Mouse (Mus musculus) MEL-GATA-1-ER (cell line): ENCODE results near the gene Olfr214.
A peak's percentile ranks its signal among the peaks of the same experiment; 100 is the strongest.
"Not testable (repeated sequence)": the region's sequence is repeated elsewhere in the genome, so short reads cannot be mapped to it uniquely, and the experiment has no call there.

ENCODE experiments used
- DNase-seq: peaks from one replicate; pipeline ENCODE4 v3.0.0-alpha.2; 2012; ENCODE audit warnings: low read depth; ENCODE audit errors: extremely low read depth

Olfr214 gene

DNA sequence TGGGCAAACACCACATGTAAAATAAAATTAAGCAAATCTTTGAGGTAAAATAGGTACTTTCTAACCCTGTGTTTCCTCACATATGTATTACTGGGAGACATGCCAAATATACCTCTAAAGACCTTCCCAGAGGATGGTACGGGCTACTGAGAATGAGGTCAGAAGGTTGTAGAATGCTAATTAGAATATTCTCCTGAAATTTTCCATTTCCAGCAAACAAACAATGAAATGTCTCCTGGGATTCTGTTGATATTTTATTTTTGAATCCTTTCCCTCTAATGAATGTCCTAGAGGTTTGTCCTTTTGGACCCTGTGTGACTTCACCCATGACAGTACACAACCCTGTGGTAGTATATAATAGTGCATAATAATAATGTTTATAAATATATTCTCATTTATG, at the start of gene Olfr214:
TSS of gene Olfr214 (plus strand) at position 301 of the 400 bp plus-strand sequence.
- no peak for DNase-seq

DNA sequence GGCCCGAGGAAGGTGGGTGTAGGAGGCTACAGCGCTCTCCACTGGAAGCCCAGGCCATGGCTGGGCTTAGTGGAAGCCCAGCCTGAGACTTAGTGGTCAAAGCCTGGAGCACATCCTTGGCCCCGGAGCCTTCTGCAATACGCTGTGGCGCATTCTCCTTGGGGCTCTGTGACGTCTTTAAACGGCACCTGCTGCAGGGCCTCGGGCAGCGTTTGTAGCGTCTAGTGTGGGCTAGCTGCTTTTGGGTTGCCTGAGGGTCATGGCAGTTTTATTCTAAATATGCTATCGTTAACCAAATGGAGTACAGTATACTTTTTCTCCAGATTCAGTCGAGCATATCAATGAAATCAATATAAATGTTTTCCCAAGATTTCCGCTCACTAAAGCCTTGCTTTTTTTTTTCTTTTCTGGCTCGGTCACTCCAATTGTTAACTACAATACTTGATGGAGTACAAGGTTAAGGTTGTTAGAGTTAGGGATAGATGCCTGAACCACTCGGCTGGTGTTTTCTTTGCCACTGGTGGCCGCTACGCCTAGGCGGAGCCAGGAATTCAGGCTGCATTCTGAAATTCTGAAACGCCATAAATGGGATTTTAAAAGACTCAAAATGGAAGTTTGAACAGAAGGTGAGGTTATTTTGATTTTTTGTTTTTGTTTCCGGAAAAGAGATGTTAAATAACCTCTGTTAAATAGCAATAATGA, 47.6 kb upstream of the Olfr214 start, which contains the start of gene Olfr212:
TSS of gene Olfr212 (plus strand) at position 215 of the 702 bp plus-strand sequence.
- DNase-seq = not testable (repeated sequence)

DNA sequence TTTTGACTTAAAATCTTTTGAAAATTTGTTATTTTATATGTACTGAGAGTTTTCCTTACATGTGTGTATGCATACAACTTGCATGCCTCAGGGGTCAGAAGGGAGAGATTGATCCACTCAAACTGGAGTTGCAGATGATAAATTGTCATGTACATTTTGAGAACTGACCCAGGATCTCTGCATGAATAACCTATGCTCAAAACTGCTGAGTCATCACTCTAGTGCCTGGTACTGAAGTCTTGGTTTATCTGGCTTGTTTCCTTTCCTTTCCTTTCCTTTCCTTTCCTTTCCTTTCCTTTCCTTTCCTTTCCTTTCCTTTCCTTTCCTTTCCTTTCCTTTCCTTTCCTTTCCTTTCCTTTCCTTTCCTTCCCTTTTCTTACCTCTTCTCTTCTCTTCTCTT, 39.2 kb upstream of the Olfr214 start:
- no peak for DNase-seq

DNA sequence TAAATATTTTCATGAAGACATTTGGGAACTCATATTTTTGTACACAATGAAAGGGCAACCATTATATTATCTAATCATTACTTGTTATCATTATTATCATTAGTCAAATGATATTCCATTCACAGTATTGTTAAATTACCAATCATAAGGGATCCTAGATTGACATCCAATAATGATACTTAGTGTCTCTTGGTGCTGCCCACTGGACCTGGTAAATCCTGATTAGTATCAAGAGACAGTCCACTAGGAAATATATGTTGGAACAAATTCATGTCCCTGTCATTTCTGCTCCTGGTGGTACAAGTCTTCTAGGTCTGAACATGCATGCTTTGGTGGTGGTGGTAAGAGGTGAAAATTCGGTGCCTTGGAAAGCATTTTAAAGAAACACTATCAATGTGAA, 15.9 kb upstream of the Olfr214 start, which contains the start of gene Olfr213:
TSS of gene Olfr213 (plus strand) at position 301 of the 400 bp plus-strand sequence.
- DNase-seq = no peak

DNA sequence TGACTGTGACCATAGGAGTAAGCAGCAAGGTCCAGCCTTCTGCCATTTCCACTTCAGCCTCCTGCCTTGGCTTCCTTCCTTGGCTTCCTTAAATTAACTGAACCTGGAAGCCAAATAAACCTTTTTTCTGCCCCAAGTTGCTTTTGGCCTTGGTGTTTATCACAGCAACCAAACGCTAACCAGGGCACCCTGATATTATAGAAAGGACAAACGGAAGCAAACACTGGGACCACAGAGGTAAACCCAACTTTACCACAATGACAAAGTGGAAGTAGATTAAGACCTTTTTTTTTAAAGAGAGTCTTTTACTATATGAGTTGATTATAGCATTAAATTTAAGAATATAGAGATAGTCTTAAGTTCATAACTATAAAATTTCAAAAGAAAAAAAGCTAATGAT, 11.5 kb upstream of the Olfr214 start:
- peak; percentile 3 for DNase-seq

DNA sequence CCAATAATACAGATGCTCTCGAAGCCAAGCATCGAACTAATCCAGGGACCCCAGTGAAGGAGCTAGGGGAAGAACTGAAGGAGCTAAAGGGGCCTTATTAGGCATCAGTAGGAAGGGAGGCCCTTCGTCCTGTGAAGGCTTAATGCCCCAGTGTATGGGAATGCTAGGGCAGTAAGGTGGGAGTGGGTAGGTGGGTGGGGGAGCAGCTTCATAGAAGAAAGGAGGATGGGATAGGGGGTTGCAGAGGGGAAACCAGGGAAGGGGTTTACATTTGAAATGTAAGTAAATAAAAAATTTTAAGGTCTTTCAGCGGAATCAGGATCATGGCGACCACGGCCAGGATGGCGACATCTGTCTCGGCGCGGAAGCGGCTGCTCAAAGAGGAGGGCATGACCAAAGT, 3.2 kb upstream of the Olfr214 start, which contains the start of gene Gm5580:
TSS of gene Gm5580 (plus strand) at position 301 of the 400 bp plus-strand sequence.
- DNase-seq = not testable (repeated sequence)

DNA sequence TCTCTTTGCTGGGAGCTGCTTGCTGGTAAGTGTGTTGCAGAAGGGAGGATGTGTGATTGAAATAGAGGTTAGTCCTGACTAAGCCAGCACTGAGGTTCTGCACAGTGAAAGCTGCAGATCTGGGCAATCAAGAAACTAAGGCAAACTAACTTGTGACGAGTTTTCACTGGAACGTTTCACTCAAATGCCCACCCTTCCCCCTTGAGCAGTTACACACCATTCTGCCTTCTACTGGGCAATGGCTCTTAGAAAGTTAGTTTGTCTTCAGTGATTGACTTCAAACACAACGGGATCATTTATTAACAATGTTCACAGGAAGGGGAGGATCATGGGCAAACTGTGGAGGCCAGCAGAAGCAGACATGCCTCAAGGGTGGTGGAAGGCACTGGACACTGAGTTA, 917 bp downstream of the Olfr214 start:
- no peak for DNase-seq

DNA sequence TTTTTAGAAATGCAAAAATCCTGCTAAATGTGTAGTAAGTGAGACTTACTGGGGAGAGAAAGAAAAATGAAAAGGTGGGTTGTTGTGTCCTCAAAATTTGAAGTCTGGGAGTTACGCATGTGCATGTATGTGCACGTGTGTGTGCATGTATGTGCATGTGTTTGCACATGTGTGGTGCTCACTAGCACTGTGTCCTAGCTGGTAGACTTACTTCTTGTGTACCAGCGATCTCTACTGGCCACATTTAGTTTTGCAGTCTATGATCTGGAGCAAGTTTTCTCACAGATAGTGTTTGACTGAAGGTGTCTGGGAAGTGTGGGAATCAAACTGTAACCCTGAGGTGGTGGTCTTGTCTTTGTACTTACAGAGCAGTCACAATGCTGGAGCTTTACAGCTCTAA, 15.8 kb downstream of the Olfr214 start:
- DNase-seq = peak; percentile 24

DNA sequence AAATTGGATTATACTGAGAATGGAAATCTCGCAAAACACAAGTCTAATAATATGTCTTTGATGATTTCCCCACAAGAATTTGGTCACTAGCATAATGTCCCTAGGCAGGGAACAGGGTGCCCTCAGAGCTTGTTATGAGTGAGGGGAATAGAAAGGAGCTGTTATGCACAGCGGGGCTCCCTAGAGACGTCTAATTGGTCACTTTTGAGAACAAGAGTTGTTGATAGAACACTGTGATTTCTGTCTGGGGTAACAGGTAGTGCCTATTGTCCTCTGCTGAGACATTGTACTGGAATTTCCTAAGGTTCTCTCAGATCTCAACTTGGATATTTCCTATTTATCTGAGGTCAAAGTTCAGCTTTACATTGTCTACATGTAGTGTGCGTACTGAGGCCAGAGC, 30.1 kb downstream of the Olfr214 start, which contains the start of gene Olfr215:
TSS of gene Olfr215 (minus strand) at position 101 of the 400 bp plus-strand sequence.
- no peak for DNase-seq

DNA sequence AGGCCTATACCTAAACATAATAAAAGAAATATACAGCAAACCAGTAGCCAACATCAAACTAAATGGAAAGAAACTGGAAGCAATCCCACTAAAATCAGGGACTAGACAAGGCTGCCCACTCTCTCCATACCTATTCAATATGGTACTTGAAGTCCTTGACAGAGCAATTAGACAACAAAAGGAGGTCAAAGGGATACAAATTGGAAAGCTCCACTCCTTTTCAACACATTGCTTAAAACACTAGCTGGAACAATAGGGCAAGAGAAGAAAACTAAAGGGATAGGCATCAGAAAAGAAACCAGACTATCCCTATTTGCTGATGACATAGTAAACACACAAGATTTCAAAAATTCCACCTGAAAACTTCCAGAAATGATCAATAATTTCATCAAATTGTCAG, 46.9 kb downstream of the Olfr214 start:
- not testable (repeated sequence) for DNase-seq

DNA sequence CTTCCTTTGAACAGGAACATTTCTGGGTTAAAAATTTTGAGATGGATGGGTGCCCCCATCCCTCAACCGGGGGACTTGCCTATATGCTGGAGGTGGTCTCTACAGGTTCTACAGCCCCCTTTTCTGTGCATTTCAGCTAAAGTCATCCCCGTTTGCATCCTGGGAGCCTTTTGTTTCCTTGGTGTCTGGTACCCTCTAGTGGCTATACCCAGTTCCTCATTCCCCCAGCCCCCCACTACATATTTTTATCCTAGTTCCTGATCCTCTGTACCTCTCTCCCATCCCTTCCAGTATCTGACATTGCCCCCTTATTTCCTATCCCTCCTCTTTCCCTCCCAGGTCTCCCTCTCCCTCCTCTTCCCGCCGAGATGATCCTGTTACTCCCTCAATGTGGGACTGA, 53.2 kb downstream of the Olfr214 start:
- DNase-seq = no peak
